Mouse (Mus musculus): ENCODE measurements around the gene Hemk1.
"Not testable (repeated sequence)": the region's sequence is repeated elsewhere in the genome, so short reads cannot be mapped to it uniquely, and the experiment has no call there.

The Hemk1 gene

DNA sequence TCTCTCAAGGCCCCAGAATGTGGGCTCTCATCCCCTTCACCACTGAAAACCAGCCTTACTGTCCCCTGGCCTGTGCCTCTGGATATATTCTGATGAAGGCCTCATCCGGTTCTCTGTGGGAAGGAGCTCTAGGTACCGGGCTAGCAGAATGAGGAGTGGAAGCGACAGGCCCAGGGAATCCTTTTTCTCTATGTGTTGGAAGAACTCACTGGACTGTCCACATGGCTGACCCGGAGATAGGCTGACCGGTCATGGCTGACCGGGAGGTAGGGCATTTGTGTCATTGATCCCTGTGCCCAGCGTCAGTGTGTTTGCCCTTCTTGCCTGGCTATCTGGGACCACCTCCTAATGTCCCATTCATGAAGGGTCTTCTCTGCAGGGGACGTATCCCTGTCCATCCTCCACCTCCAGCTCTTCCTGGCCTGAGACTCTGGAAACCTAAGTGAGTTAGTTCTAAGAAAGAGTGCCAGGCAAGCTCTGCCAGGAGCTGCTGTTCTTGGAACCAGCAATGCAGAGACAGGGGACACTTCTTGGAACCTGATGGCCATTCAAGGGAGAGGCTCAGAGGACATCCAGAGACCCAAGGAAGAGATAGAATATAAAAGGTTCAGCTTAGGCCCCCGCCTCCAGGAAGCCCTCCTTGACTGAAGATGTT, 29.7 kb downstream of the Hemk1 start:
- no peak for DNase-seq (ENCODE audit: low read depth, low spot score)

DNA sequence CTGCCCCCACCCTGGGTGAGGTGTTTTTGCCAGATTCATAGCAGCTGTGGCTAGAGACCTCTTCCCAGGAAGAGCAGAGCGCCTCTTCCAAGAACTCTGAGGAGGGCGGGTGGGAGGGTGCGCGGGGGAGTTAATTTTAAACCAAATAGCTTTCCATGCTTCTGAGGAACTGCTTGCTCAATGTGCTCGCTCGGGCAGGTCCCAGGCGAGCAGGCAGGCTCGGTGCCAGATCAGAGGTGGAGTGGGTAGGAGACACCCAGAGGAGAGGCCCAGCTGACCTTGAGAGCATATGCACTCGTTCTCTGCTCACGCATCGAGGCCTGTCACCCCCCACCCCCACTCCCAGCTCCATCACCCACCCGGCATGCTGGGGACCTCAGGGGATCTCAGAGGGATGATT, 30.3 kb downstream of the Hemk1 start:
- DNase-seq (ENCODE audit: low read depth, low spot score), result no peak

GRCm38 (mm10) chr9:107307099-107307872, 30.9 kb downstream of the Hemk1 start:
- DNase-seq (ENCODE audit: low read depth, low spot score), result no peak

- not testable (repeated sequence) for DNase-seq (ENCODE audit: low read depth, low spot score)
These were observed 31.5 kb downstream of the Hemk1 start for GRCm38 (mm10) chr9:107306673-107307072.

GRCm38 (mm10) chr9:107305601-107306542, 32.3 kb downstream of the Hemk1 start:
- no peak for DNase-seq (ENCODE audit: low read depth, low spot score)

- DNase-seq (ENCODE audit: low read depth, low spot score), result no peak
These were observed 33.1 kb downstream of the Hemk1 start for GRCm38 (mm10) chr9:107305012-107305411.

- DNase-seq (ENCODE audit: low read depth, low spot score), result no peak
These were observed 33.8 kb downstream of the Hemk1 start for GRCm38 (mm10) chr9:107304383-107304782.

DNA sequence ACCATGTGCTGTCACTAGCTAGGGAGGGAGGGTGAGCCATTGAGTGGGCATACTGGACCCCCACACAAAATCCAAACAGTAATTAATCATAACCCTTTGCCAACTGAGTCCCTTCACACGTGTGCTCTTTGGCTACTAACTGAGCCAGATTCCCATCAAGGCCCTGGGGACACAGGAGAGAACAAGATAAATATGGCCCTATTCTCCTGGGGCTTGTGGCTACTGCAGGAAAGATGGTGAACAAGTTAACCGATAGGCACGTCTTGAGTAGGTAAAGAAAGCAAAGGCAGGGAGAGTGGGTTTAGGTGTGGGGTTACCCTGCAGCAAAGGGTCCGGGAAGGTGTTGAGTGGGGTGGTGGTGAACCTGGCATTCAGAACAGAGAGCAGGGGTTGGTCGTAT, 34.2 kb downstream of the Hemk1 start:
- no peak for DNase-seq (ENCODE audit: low read depth, low spot score)

- DNase-seq (ENCODE audit: low read depth, low spot score), result no peak
These were observed 34.9 kb downstream of the Hemk1 start for GRCm38 (mm10) chr9:107303121-107303820.

GRCm38 (mm10) chr9:107302592-107302991, 35.6 kb downstream of the Hemk1 start:
- no peak for DNase-seq (ENCODE audit: low read depth, low spot score)

DNA sequence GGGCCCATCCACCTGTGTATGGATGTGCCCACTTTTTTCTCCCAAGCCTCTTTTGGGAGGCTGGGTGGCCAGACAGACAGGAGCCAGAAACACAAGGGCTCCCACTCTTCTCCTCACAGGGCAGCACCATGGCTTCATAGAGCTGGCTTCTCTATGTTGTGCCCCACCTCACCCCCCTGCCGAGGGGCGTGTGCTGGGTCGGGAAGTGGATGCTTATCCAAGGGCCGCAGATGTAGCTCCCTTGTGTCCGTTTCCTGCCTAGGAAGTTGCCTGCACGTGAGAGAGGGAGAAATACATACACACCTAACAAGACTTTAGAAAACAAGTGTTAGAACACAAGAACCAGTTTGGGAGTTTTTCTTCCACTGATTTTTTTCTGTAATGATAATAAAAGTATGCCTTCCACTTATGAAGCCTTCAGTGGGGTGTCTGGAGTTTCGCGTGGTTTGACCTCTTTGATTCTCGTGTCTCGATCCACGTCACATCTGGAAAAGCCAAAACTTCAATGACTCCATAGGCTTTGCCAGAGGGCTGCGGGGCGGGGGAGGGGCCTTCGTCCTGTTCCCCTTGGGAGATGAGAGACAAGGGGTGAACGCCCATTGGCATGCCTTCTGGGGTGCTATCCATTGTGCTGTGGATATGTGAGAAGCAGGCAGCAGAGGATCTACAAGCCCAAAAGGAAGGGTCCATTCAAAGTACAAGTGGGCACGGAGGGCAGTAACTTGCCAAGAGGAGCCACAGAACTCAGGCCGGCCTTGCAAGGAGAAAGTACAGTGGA, 36.4 kb downstream of the Hemk1 start:
- DNase-seq (ENCODE audit: low read depth, low spot score), result no peak

DNA sequence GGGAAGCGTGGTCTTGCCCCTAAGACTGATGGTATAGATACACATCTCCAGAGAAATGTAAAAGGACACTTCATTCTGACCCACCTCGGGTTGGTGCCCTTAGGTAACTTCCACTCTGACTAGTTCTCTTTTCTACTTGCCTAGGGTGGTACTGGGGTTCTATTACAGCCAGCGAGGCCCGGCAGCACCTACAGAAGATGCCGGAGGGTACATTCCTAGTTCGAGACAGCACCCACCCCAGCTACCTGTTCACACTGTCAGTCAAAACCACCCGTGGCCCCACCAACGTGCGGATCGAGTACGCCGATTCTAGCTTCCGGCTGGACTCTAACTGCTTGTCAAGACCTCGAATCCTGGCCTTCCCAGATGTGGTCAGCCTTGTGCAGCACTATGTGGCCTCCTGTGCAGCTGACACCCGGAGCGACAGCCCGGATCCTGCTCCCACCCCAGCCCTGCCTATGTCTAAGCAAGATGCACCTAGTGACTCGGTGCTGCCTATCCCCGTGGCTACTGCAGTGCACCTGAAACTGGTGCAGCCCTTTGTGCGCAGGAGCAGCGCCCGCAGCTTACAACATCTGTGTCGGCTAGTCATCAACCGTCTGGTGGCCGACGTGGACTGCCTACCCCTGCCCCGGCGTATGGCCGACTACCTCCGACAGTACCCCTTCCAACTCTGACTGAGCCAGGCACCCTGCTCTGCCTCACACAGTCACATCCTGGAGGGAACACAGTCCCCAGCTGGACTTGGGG, 37.8 kb downstream of the Hemk1 start:
- no peak for DNase-seq (ENCODE audit: low read depth, low spot score)

- no peak for DNase-seq (ENCODE audit: low read depth, low spot score)
These were observed 38.4 kb downstream of the Hemk1 start for GRCm38 (mm10) chr9:107299783-107300182.

DNA sequence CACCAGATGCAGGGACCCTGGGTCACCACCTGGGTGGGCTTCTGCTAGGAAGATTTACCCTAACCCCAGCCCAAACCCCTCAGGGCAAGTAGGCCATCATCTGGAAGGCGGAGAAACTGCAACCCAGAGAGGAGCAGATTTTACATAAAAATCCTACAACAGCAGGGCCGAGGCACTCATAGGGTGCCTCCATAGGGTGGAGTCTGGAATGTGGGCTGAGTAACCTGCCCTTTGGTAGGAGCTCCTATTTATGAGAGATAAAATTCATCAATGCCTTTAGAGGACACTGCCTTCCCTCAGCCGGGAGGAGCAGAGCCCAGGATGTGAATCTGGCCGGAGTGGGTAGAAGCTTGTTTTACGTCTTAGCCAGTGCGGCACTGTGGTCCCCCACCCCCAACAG, 39.3 kb downstream of the Hemk1 start:
- DNase-seq (ENCODE audit: low read depth, low spot score), result no peak

DNA sequence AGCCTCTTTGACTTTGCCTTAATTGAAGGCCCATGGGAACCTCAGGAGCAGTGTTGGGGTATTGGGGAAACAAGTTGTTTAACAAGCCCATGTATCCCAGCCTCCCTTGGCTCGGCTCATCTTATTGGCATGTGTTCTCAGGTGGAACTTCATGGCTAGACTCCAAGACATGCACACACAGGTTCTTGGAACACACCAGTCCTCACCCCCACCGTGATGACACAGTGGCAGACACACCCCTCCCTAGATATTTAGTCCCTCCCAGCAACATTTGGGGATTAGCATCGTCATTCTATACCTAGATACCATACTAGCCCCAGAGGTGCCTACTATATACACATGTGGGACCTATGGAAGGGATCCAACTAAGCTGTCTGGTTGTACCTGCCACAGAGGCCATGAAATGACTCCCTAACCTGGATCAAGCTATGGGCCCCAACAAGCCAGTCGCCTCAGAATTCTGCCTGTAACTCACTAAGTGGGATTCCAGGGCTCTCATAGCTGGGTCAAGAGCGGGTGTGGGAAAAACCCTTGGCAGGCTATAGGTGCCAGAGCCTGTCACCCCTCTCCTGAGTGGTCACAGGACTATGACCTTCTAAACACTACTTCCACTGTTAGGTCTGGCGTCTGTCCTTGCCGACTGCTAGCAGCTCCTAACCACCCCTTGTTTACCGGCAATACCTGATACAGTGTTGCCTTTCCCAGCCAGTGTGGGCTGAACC, 39.9 kb downstream of the Hemk1 start:
- no peak for DNase-seq (ENCODE audit: low read depth, low spot score)

DNA sequence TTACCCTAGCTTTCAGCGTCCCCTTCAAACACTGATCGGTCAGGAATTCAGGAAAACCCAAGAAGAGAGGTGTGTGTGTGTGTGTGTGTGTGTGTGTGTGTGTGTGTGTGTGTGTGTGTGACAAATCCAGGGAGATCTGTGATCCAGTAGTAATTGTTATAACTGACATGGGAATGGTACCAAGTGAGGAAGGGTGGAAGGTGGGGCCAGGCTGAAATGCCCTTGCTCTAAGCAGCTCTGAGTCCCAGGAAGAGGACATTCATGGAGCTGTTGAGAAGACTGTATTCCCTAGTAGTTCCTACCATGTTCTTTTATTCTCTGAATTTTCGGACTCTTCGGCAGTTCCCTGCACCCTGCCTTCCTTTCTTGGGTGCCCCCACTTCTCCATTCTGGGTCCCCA, 40.5 kb downstream of the Hemk1 start:
- DNase-seq (ENCODE audit: low read depth, low spot score), result no peak

DNA sequence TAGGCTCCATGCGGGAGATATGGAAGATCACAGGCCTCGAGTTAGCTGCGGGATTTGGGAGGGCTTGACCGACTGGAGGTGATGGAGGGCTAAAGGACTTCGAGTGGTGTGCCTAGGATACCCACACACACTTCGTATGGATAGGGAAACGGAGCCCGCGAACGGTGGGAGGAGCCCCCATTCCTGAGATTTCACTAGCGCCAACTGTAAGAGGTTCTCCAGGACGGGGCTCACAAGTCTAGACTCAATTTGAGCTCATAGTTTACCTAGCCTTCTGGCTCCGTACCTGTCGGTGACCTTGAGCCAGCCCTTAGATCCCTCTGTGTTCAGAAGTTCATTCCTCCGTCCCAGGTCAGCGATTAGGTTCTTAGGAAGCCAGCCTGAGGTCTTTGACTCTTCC, 41.1 kb downstream of the Hemk1 start:
- no peak for DNase-seq (ENCODE audit: low read depth, low spot score)

- peak; percentile 84 for DNase-seq (ENCODE audit: low read depth, low spot score)
These were observed 41.6 kb downstream of the Hemk1 start for GRCm38 (mm10) chr9:107296501-107296965.

- no peak for DNase-seq (ENCODE audit: low read depth, low spot score)
These were observed 42.1 kb downstream of the Hemk1 start for GRCm38 (mm10) chr9:107296041-107296440.

DNA sequence AAGGTAGTCTGAATTCAATTTTAAA, 42.3 kb downstream of the Hemk1 start, which contains the start of gene Cish:
Gene Cish, plus strand, starts transcription at position 11 of the 25 bp plus-strand sequence.
- no peak for DNase-seq (ENCODE audit: low read depth, low spot score)

Data from brain, embryonic 18.5 days (tissue).